Comparison of ENCODE assay signal across 10 mouse cellular contexts in the genomic region with DNA sequence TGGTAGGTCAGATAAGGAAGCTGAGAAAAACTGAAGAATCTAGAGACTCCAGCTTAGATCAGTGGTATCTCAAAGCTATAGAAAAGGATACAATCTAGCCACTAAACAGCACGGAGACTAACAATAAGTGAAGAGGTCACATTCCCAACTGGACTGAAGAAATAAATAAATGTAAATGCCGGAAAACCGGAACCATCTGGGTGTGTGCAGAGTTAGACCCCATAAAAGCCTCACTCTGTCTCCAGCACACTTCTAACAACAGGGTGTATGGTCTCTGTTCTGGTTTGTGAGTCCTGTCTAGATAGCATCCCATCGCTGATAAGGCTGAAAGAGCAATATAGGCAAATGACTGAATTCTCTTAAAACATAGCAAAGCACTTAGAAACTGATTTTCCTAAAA. TPM values are rescaled to one million over a fixed set of nuclear protein-coding genes. Genes with fewer than 3 reads are reported as not detected.
A peak's percentile ranks its signal among the peaks of the same experiment; 100 is the strongest.
DNase-seq lines count a peak whose midpoint lies in the region; ATAC-seq and TF ChIP-seq lines count a peak whose summit lies in the region.
"Had no signal": no experiment of that assay in that cellular context is flagged by ENCODE, and none has a peak within 500 bp of the region (broad histone marks: within the 10 kb centered on the region; RNA-seq: fewer than 3 reads in every experiment).

No protein-coding gene starts in this region.

- H3K4me1 ChIP-seq in heart, embryonic 14.5 days (ENCODE audit: control insufficient read depth in 2 of 2, insufficient read depth in 2 of 2, low read length in 2 of 2): peaks cover 0 to 5% of the 10 kb centered on the region in 2 experiments; a peak in 2 of 4 replicates
- peaks cover 12% of the 10 kb centered on the region; the same call in 1 of the 2 replicates for H3K4me1 ChIP-seq in lung, embryonic 14.5 days (ENCODE audit: insufficient read depth)
- H3K4me1 ChIP-seq in embryonic facial prominence, embryonic 14.5 days (ENCODE audit: control insufficient read depth, insufficient read depth, low read length): peaks cover 18% of the 10 kb centered on the region
- no peaks in the 10 kb centered on the region for H3K4me1 ChIP-seq in small intestine, adult 2 months (ENCODE audit: control insufficient read depth, insufficient read depth, insufficient read length, low read length)

- peak overlapping the region; percentile 18; the same call in 1 of the 2 replicates for H3K9ac ChIP-seq in heart, embryonic 14.5 days (ENCODE audit: low read length)
- no peak overlapping the region for H3K9ac ChIP-seq in lung, embryonic 14.5 days
- no peak overlapping the region for H3K9ac ChIP-seq in embryonic facial prominence, embryonic 14.5 days (ENCODE audit: low read depth, low read length)

- H3K27ac ChIP-seq in heart, embryonic 14.5 days (replicated peaks in 1 of 2; ENCODE audit: control insufficient read depth in 1 of 2, insufficient read depth in 1 of 2, low read depth in 2 of 2, low read length in 2 of 2): peak overlapping the region; percentile 87 to 98
- H3K27ac ChIP-seq in lung, embryonic 14.5 days (ENCODE audit: low read depth): peak overlapping the region; percentile 69; the same call in 1 of the 2 replicates
- H3K27ac ChIP-seq in embryonic facial prominence, embryonic 14.5 days (replicated peaks; ENCODE audit: low read depth, low read length): peak overlapping the region; percentile 59; the same call in 1 of the 2 replicates
- H3K27ac ChIP-seq in small intestine, adult 2 months (ENCODE audit: insufficient read depth, low read depth, low read length): 0 out of 2 replicates have a peak overlapping the region, but pooled peaks have one; percentile 85
- H3K27ac ChIP-seq: left cerebral cortex, adult 2 months had no signal

- H3K4me2 ChIP-seq in heart, embryonic 14.5 days (ENCODE audit: low read length): peak overlapping the region; percentile 53
- H3K4me2 ChIP-seq in lung, embryonic 14.5 days: no peak overlapping the region; the same call in 1 of the 2 replicates
- no peak overlapping the region for H3K4me2 ChIP-seq in embryonic facial prominence, embryonic 14.5 days (ENCODE audit: low read depth, low read length)

- DNase-seq in heart, adult 9 months (ENCODE audit: low spot score in 2 of 2): no peak
- no peak for DNase-seq in lung, embryonic 14.5 days
- no peak for DNase-seq in lung, postnatal 4 days
- DNase-seq in embryonic facial prominence, embryonic 14.5 days (ENCODE audit: low spot score): no peak
- DNase-seq in ovary, postnatal 36 days (ENCODE audit: low spot score): no peak
- DNase-seq in right cerebral cortex, adult 2 months (ENCODE audit: low spot score in 2 of 2): no peak
- DNase-seq: spleen, adult 18-20 months had no signal

- no peak overlapping the region for H3K4me3 ChIP-seq in heart, embryonic 14.5 days (ENCODE audit: control insufficient read depth in 1 of 2, insufficient read depth in 1 of 2, low read depth in 1 of 2, low read length in 2 of 2)
- no peak overlapping the region for H3K4me3 ChIP-seq in lung, embryonic 14.5 days (ENCODE audit: low read depth, low read length)
- no peak overlapping the region for H3K4me3 ChIP-seq in embryonic facial prominence, embryonic 14.5 days (ENCODE audit: low read depth, low read length)
- no peak overlapping the region for H3K4me3 ChIP-seq in small intestine, adult 2 months (ENCODE audit: low read depth, low read length)

- H3K36me3 ChIP-seq in heart, embryonic 14.5 days (ENCODE audit: control insufficient read depth, insufficient read depth, low read length): peaks cover 6% of the 10 kb centered on the region; the same call in 1 of the 2 replicates
- no peaks in the 10 kb centered on the region for H3K36me3 ChIP-seq in lung, embryonic 14.5 days (ENCODE audit: insufficient read depth)
- no peaks in the 10 kb centered on the region for H3K36me3 ChIP-seq in embryonic facial prominence, embryonic 14.5 days (ENCODE audit: control insufficient read depth, insufficient read depth, low read length)
- no peaks in the 10 kb centered on the region for H3K36me3 ChIP-seq in small intestine, adult 2 months (ENCODE audit: control insufficient read depth, insufficient read depth, low read length)

- no peak for TF ChIP-seq POLR2A in small intestine, adult 2 months (IDR thresholded peaks at IDR 0.05; ENCODE audit: low read depth, low read length)

- no peaks in the 10 kb centered on the region for H3K9me3 ChIP-seq in heart, embryonic 14.5 days (ENCODE audit: control insufficient read depth, low read length)
- no peaks in the 10 kb centered on the region for H3K9me3 ChIP-seq in lung, embryonic 14.5 days (ENCODE audit: low read depth, low read length)
- no peaks in the 10 kb centered on the region for H3K9me3 ChIP-seq in embryonic facial prominence, embryonic 14.5 days (ENCODE audit: control insufficient read depth, low read length)

- 67% methylated on average over 4 of the region's 4 CpGs for WGBS in heart, embryonic 14.5 days
- 50% methylated on average over 4 of the region's 4 CpGs for WGBS in lung, embryonic 14.5 days
- WGBS in embryonic facial prominence, embryonic 14.5 days: 74% methylated on average over 4 of the region's 4 CpGs
- WGBS in small intestine, adult 2 months: 85% methylated on average over 4 of the region's 4 CpGs

- H3K27me3 ChIP-seq in heart, embryonic 14.5 days (ENCODE audit: control insufficient read depth, insufficient read depth, low read length): no peaks in the 10 kb centered on the region
- H3K27me3 ChIP-seq in lung, embryonic 14.5 days (ENCODE audit: insufficient read depth, low read length): no peaks in the 10 kb centered on the region
- H3K27me3 ChIP-seq in embryonic facial prominence, embryonic 14.5 days (replicated peaks; ENCODE audit: control insufficient read depth, insufficient read depth, low read length): no peaks in the 10 kb centered on the region
- H3K27me3 ChIP-seq in small intestine, adult 2 months (ENCODE audit: control insufficient read depth, insufficient read depth, low read length): no peaks in the 10 kb centered on the region

- ATAC-seq in heart, embryonic 14.5 days (ENCODE audit: insufficient number of reproducible peaks, insufficient read depth, low FRiP score, low read depth): no peak
- no peak for ATAC-seq in lung, embryonic 14.5 days (ENCODE audit: insufficient read depth)
- no peak for ATAC-seq in embryonic facial prominence, embryonic 14.5 days (ENCODE audit: low read depth)

- TF ChIP-seq CTCF in lung, embryonic 14.5 days (IDR thresholded peaks at IDR 0.05; ENCODE audit: low read depth): no peak
- no peak for TF ChIP-seq CTCF in small intestine, adult 2 months (IDR thresholded peaks at IDR 0.05; ENCODE audit: extremely low read depth, insufficient read length, insufficient replicate concordance, low read depth, low read length)

RNA-seq across cellular contexts. Expression of a gene that starts 6.2 kb away (rescaled TPM):
- 308 and 338 TPM in 2 replicates for polyA plus RNA-seq in heart, embryonic 14.5 days (2014; fragmentation: Nextera tagmentation; extraction: Ambion mirVana)
- polyA plus RNA-seq in lung, embryonic 14.5 days (2014; fragmentation: Nextera tagmentation; extraction: Ambion mirVana): 53.8 and 60.9 TPM in 2 replicates
- 93.8 and 94.9 TPM in 2 replicates for polyA plus RNA-seq in embryonic facial prominence, embryonic 14.5 days (2014; fragmentation: Nextera tagmentation; extraction: Ambion mirVana)
- 4.0 and 8.5 TPM in 2 replicates for polyA plus RNA-seq in small intestine, adult 2 months (2012; rRNA removed)
